Mouse (Mus musculus) c-Kit-negative CD71-positive TER-119-positive erythroid progenitor cells, embryonic 14.5 days (primary cell): ENCODE data around the gene Bckdk.
"Not testable (repeated sequence)": the region's sequence is repeated elsewhere in the genome, so short reads cannot be mapped to it uniquely, and the experiment has no call there.

Source experiments
- DNase-seq: peaks from one replicate; pipeline ENCODE4 v3.0.0-alpha.2; 2013; ENCODE audit warnings: low read depth, low spot score

The Bckdk gene

GRCm38 (mm10) chr7:127895891-127896290 is 8.0 kb upstream of the Bckdk start:
- DNase-seq: not testable (repeated sequence)

- peak; percentile 58 for DNase-seq
Measured at GRCm38 (mm10) chr7:127896384-127896783, 7.5 kb upstream of the Bckdk start.

- no peak for DNase-seq
Measured at GRCm38 (mm10) chr7:127897542-127897941, 6.3 kb upstream of the Bckdk start.

GRCm38 (mm10) chr7:127898179-127898956 is 5.5 kb upstream of the Bckdk start:
- DNase-seq: no peak

GRCm38 (mm10) chr7:127899997-127900396 is 3.9 kb upstream of the Bckdk start:
- DNase-seq: no peak

GRCm38 (mm10) chr7:127901772-127902171 is 2.1 kb upstream of the Bckdk start:
- no peak for DNase-seq

- DNase-seq: no peak
Measured at GRCm38 (mm10) chr7:127907939-127908338, 4.1 kb downstream of the Bckdk start.

GRCm38 (mm10) chr7:127908656-127909055 is 4.8 kb downstream of the Bckdk start:
- no peak for DNase-seq

- peak; percentile 86 for DNase-seq
Measured at GRCm38 (mm10) chr7:127912190-127912871, 8.4 kb downstream of the Bckdk start, which contains the start of gene Kat8. Gene Kat8, plus strand, starts transcription at chr7:127912516.

- no peak for DNase-seq
Measured at GRCm38 (mm10) chr7:127912938-127913337, 9.1 kb downstream of the Bckdk start.

- no peak for DNase-seq
Measured at GRCm38 (mm10) chr7:127915293-127915692, 11.4 kb downstream of the Bckdk start.

GRCm38 (mm10) chr7:127918203-127918602 is 14.3 kb downstream of the Bckdk start:
- no peak for DNase-seq

GRCm38 (mm10) chr7:127919290-127919689 is 15.4 kb downstream of the Bckdk start:
- DNase-seq: no peak

GRCm38 (mm10) chr7:127921516-127921915 is 17.6 kb downstream of the Bckdk start:
- no peak for DNase-seq

GRCm38 (mm10) chr7:127922451-127923275 is 18.8 kb downstream of the Bckdk start:
- DNase-seq: no peak

- DNase-seq: no peak
Measured at GRCm38 (mm10) chr7:127923714-127924113, 19.8 kb downstream of the Bckdk start.

GRCm38 (mm10) chr7:127925252-127925651 is 21.4 kb downstream of the Bckdk start:
- DNase-seq: no peak

GRCm38 (mm10) chr7:127926066-127926465 is 22.2 kb downstream of the Bckdk start:
- no peak for DNase-seq

GRCm38 (mm10) chr7:127926846-127927245 is 23.0 kb downstream of the Bckdk start:
- DNase-seq: no peak

- no peak for DNase-seq
Measured at GRCm38 (mm10) chr7:127927726-127928125, 23.8 kb downstream of the Bckdk start.

- DNase-seq: no peak
Measured at GRCm38 (mm10) chr7:127928596-127928995, 24.7 kb downstream of the Bckdk start.

GRCm38 (mm10) chr7:127929923-127930322 is 26.0 kb downstream of the Bckdk start, which contains the start of gene Prss8:
Gene Prss8, minus strand, starts transcription at chr7:127930104.
- no peak for DNase-seq
